Mouse (Mus musculus) MEL (cell line): ENCODE results near the gene Dcakd. TPM values are rescaled to one million over a fixed set of nuclear protein-coding genes. Genes with fewer than 3 reads are reported as not detected.

Experiments
- DNase-seq: peaks from one replicate; pipeline ENCODE4 v3.0.0; 2011; ENCODE audit warnings: low read depth, low spot score
- H3K27ac ChIP-seq: 2 replicates; pipeline ENCODE4 v1.5.1; 2012; ENCODE audit warnings: low read depth, mild to moderate bottlenecking, control low read depth, low read length, moderate library complexity; ENCODE audit not compliant: control insufficient read depth
- H3K27me3 ChIP-seq, 2 experiments: fragments of 150-350 bp in 1 of 2; sonication (generic) in 1 of 2; 2 replicates each; pipeline ENCODE4 v1.6.1; 2012; ENCODE audit warnings: low read length in 2 of 2, mild to moderate bottlenecking in 2 of 2, improper control_type of control experiment in 1 of 2, moderate library complexity in 1 of 2; ENCODE audit not compliant: insufficient read depth in 2 of 2, control insufficient read depth in 1 of 2
- H3K36me3 ChIP-seq, 2 experiments: 2 replicates each; pipeline ENCODE4 v1.6.1; 2012 to 2014; ENCODE audit warnings: low read length in 2 of 2, improper control_type of control experiment in 1 of 2, inconsistent platforms in 1 of 2, mild to moderate bottlenecking in 1 of 2; ENCODE audit not compliant: insufficient read depth in 2 of 2, control insufficient read depth in 1 of 2
- H3K4me1 ChIP-seq, 2 experiments: fragments of 150-350 bp in 1 of 2; sonication (generic) in 1 of 2; 2 replicates each; pipeline ENCODE4 v1.6.1; 2012; ENCODE audit warnings: low read length in 2 of 2, improper control_type of control experiment in 1 of 2, mild to moderate bottlenecking in 1 of 2; ENCODE audit not compliant: insufficient read depth in 2 of 2, control insufficient read depth in 1 of 2
- H3K4me3 ChIP-seq, 2 experiments: fragments of 150-350 bp in 1 of 2; sonication (generic) in 1 of 2; 2 replicates each; pipeline ENCODE4 v1.5.1; 2012; ENCODE audit warnings: low read depth in 2 of 2, low read length in 2 of 2, mild to moderate bottlenecking in 2 of 2, moderate library complexity in 2 of 2, control low read depth in 1 of 2, improper control_type of control experiment in 1 of 2; ENCODE audit not compliant: control insufficient read depth in 1 of 2, insufficient read depth in 1 of 2
- H3K79me2 ChIP-seq: 2 replicates; pipeline ENCODE4 v1.6.1; 2012; ENCODE audit warnings: mild to moderate bottlenecking, low read length, moderate library complexity; ENCODE audit not compliant: control insufficient read depth, poor library complexity, insufficient read depth
- H3K9ac ChIP-seq: 2 replicates; pipeline ENCODE4 v1.6.1; 2012; ENCODE audit warnings: low read depth, mild to moderate bottlenecking, control low read depth, low read length, moderate library complexity; ENCODE audit not compliant: control insufficient read depth, poor library complexity, severe bottlenecking
- H3K9me3 ChIP-seq: fragments of 150-350 bp; sonication (generic); replicated peaks from 2 replicates; pipeline ENCODE4 v1.6.1; 2012; ENCODE audit warnings: mild to moderate bottlenecking, low read length, improper control_type of control experiment, moderate library complexity; ENCODE audit not compliant: insufficient read depth
- CTCF ChIP-seq, 3 experiments: IDR thresholded peaks in 2 of 3; conservative IDR thresholded peaks in 1 of 3; 2 replicates each; pipeline ENCODE4 v1.5.1; 2011 to 2012; ENCODE audit warnings: low read length in 3 of 3, low read depth in 2 of 3, mild to moderate bottlenecking in 2 of 3, improper control_type of control experiment in 1 of 3, inconsistent platforms in 1 of 3, mixed read lengths in 1 of 3, moderate library complexity in 1 of 3; ENCODE audit not compliant: control insufficient read depth in 1 of 3, insufficient read depth in 1 of 3, poor library complexity in 1 of 3, severe bottlenecking in 1 of 3
- ETS1 ChIP-seq: IDR thresholded peaks from 2 replicates; pipeline ENCODE4 v1.6.1; 2012; ENCODE audit warnings: low read depth, mild to moderate bottlenecking, inconsistent platforms, low read length, improper control_type of control experiment, moderate library complexity
- GATA1 ChIP-seq: IDR thresholded peaks from 2 replicates; pipeline ENCODE4 v1.6.1; 2011; ENCODE audit warnings: low read depth, low read length, improper control_type of control experiment
- KAT2A ChIP-seq: conservative IDR thresholded peaks from 2 replicates; pipeline ENCODE4 v1.6.1; 2012; ENCODE audit warnings: low read depth, low read length, improper control_type of control experiment, inconsistent platforms
- NELFE ChIP-seq: IDR thresholded peaks from 2 replicates; pipeline ENCODE4 v1.6.1; 2011; ENCODE audit warnings: low read depth, low read length, improper control_type of control experiment
- POLR2AphosphoS2 ChIP-seq: IDR thresholded peaks from 2 replicates; pipeline ENCODE4 v1.6.1; 2011; ENCODE audit warnings: low read length, improper control_type of control experiment
- POLR2AphosphoS5 ChIP-seq: IDR thresholded peaks from 2 replicates; pipeline ENCODE4 v1.6.1; 2012; ENCODE audit warnings: low read depth, borderline replicate concordance, mild to moderate bottlenecking, inconsistent platforms, low read length, moderate library complexity, mixed read lengths
- RAD21 ChIP-seq: IDR thresholded peaks from 2 replicates; pipeline ENCODE4 v1.6.1; 2011; ENCODE audit warnings: mild to moderate bottlenecking, low read depth, low read length, improper control_type of control experiment
- SMC3 ChIP-seq: IDR thresholded peaks from 2 replicates; pipeline ENCODE4 v1.6.1; 2011; ENCODE audit warnings: low read depth, low read length, improper control_type of control experiment
- UBTF ChIP-seq: IDR thresholded peaks from 2 replicates; pipeline ENCODE4 v1.6.1; 2012; ENCODE audit warnings: low read depth, mild to moderate bottlenecking, inconsistent platforms, low read length, improper control_type of control experiment, moderate library complexity, borderline replicate concordance; ENCODE audit not compliant: insufficient read depth
- USF1 ChIP-seq: IDR thresholded peaks from 2 replicates; pipeline ENCODE4 v1.6.1; 2014; ENCODE audit warnings: low read depth, mild to moderate bottlenecking, inconsistent platforms, low read length, improper control_type of control experiment, moderate library complexity
- polyA plus RNA-seq, 2 experiments: library from polyadenylated mRNA; stranded (reverse) in 1 of 2; unstranded in 1 of 2; fragments of >175 nt in 1 of 2; fragments of >200 nt in 1 of 2; gene quantifications; 2 replicates each; pipeline versions ENCODE4 v1.2.1 to v1.2.4; 2012; ENCODE audit warnings: low replicate concordance in 2 of 2, low read depth in 1 of 2; ENCODE audit not compliant: insufficient read length in 2 of 2, insufficient read depth in 1 of 2, missing spikeins in 1 of 2
- total RNA-seq: library from RNA; depleted of rRNA; stranded (reverse); fragments of 300-350 nt; gene quantifications from 2 replicates; pipeline ENCODE4 v1.2.3, GENCODE M21; 2012

The Dcakd gene
- total and polyA plus RNA-seq, 3 experiments: 15.6 to 112 (median 82.3) TPM

GRCm38 (mm10) chr11:103026901-103027300 is 1.2 kb downstream of the Dcakd start:
- Histone ChIP-seq H3K4me3 (peak overlapping the region; percentile 77 to 88), H3K27me3 (no peaks in the 10 kb centered on the region), H3K27ac (peak overlapping the region; percentile 89), H3K4me1 (peaks cover 0 to 14% of the 10 kb centered on the region in 2 experiments; a peak in 2 of 4 replicates), H3K9ac (peak overlapping the region; percentile 90), H3K9me3 (no peaks in the 10 kb centered on the region), H3K79me2 (peaks cover 41% of the 10 kb centered on the region), H3K36me3 (peaks cover 1 to 31% of the 10 kb centered on the region in 2 experiments; a peak in 3 of 4 replicates)
- TF ChIP-seq NELFE: no peak
- no peak for TF ChIP-seq SMC3
- TF ChIP-seq POLR2AphosphoS5: no peak
- TF ChIP-seq ETS1: no peak
- no peak for TF ChIP-seq UBTF
- no peak for TF ChIP-seq USF1
- TF ChIP-seq GATA1: no peak
- DNase-seq: no peak

DNA sequence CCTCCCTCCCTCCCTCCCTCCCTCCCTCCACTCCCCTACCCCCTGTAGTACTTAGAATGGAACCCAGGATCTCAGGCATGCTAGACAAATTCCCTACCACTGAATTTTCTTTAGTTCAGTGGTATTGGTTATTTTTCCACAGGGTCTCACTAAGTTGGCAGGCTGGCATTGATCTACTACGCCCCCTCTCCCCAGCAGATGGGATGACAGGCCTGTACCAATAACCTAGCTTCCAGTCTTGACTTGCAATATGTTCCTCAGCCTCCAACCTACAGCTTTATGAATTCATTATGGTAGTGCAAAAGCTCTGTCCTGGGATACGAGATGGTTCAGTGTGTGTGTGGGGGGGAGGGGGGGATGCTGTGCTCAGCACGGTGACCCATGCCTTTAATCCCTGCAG is 4.2 kb downstream of the Dcakd start:
- peaks cover 1 to 8% of the 10 kb centered on the region in 2 experiments; a peak in 3 of 4 replicates for H3K36me3 ChIP-seq
- H3K27ac ChIP-seq: no peak overlapping the region
- peak; percentile 28 for DNase-seq
- no peak overlapping the region for H3K4me3 ChIP-seq
- no peaks in the 10 kb centered on the region for H3K27me3 ChIP-seq
- H3K79me2 ChIP-seq: peaks cover 13% of the 10 kb centered on the region
- H3K4me1 ChIP-seq: peaks cover 0 to 9% of the 10 kb centered on the region in 2 experiments; a peak in 2 of 4 replicates
- no peaks in the 10 kb centered on the region for H3K9me3 ChIP-seq
- no peak overlapping the region for H3K9ac ChIP-seq
- TF ChIP-seq SMC3 (peak; percentile 15; the same call in 1 of the 2 replicates), KAT2A (no peak), CTCF (IDR thresholded peaks at IDR 0.05 in 2 of 3, conservative IDR thresholded peaks at IDR 0.05 in 1 of 3; ENCODE audit: control insufficient read depth in 1 of 3, insufficient read depth in 1 of 3, low read depth in 2 of 3, low read length in 3 of 3, poor library complexity in 1 of 3, severe bottlenecking in 1 of 3) (peak in 2 of 3 experiments; percentile 15 to 33; a peak in 3 of 6 replicates)

DNA sequence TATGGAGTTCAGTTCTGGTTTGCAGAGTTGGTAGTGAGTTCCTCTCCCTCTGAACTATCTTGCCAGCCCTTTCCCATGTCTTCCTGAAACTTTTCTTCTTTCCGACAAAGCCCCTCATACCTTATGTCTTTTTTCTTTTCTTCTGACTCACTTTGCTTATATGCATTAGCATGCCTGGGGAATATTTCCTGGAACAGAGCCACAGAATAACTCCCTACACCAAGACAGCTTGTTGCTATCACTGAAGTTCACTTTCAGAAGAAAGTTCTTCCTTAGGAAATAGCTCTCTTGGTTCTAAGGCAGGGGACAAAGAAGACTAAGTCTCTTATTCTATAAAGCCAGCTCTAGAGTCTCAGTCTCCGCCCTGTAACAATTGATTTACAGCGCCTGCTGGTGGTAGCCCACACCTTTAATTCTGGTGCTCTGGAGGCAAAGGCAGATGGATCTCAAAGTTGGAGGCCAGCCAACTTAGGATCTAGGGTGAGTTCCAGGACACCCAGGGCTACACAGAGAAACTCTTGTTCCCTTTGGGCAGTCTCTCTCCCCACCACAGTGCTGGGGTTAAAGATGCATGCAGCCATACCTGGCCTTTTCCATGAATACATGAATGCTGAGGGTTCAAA is 7.3 kb downstream of the Dcakd start:
- H3K4me1 ChIP-seq: peaks cover 4 to 5% of the 10 kb centered on the region in 2 experiments
- no peaks in the 10 kb centered on the region for H3K27me3 ChIP-seq
- TF ChIP-seq POLR2AphosphoS2 (no peak), KAT2A (no peak), SMC3 (peak; percentile 18; the same call in 1 of the 2 replicates), CTCF (IDR thresholded peaks at IDR 0.05 in 2 of 3, conservative IDR thresholded peaks at IDR 0.05 in 1 of 3; ENCODE audit: control insufficient read depth in 1 of 3, insufficient read depth in 1 of 3, low read depth in 2 of 3, low read length in 3 of 3, poor library complexity in 1 of 3, severe bottlenecking in 1 of 3) (peak in 2 of 3 experiments; percentile 42 to 49; a peak in 4 of 6 replicates), RAD21 (no peak)
- peak; percentile 49 for DNase-seq
- peaks cover 6% of the 10 kb centered on the region for H3K79me2 ChIP-seq
- H3K27ac ChIP-seq: no peak overlapping the region
- no peak overlapping the region for H3K4me3 ChIP-seq
- no peak overlapping the region for H3K9ac ChIP-seq
- H3K9me3 ChIP-seq: no peaks in the 10 kb centered on the region
- peaks cover 1 to 5% of the 10 kb centered on the region in 2 experiments; a peak in 2 of 4 replicates for H3K36me3 ChIP-seq
